Mouse (Mus musculus): ENCODE data around the gene Aaas. TPM values are rescaled to one million over a fixed set of nuclear protein-coding genes. Genes with fewer than 3 reads are reported as not detected.

Aaas gene
- polyA plus RNA-seq (2015; fragmentation: Nextera tagmentation; extraction: Ambion mirVana) = 37.1 and 42.2 TPM in 2 replicates

- H3K4me2 ChIP-seq (ENCODE audit: low read length) = peak within 1 kb of the TSS; percentile 93
- H3K4me1 ChIP-seq (replicated peaks; ENCODE audit: insufficient read depth, low read length) = no peaks in the 10 kb centered on the region; the same call in none of the 2 replicates
- DNase-seq (ENCODE audit: low spot score) (peak; percentile 98), ATAC-seq (replicated peaks; ENCODE audit: low FRiP score, low read depth) (peak; percentile 86)
- H3K27me3 ChIP-seq (ENCODE audit: insufficient read depth, low read length) = no peaks in the 10 kb centered on the region
- WGBS = under 1% methylated on average over 56 of the region's 56 CpGs
- H3K27ac ChIP-seq = peak within 1 kb of the TSS; percentile 79
- TF ChIP-seq CTCF (IDR thresholded peaks at IDR 0.05; ENCODE audit: low read depth) = peak; percentile 93
- peak within 1 kb of the TSS; percentile 77 for H3K9ac ChIP-seq (ENCODE audit: low read depth, low read length)
- peak within 1 kb of the TSS; percentile 83 for H3K4me3 ChIP-seq (replicated peaks; ENCODE audit: low read depth, low read length)
- H3K9me3 ChIP-seq (replicated peaks; ENCODE audit: low read length) = no peaks in the 10 kb centered on the region
- 0 out of 2 replicates have a peak, but pooled peaks cover 4% of the 10 kb centered on the region for H3K36me3 ChIP-seq (ENCODE audit: insufficient read depth, low read length)
These were observed at the start of gene Aaas for GRCm38 (mm10) chr15:102350138-102350941. Gene Aaas (minus strand): TSS chr15:102350771.

DNA sequence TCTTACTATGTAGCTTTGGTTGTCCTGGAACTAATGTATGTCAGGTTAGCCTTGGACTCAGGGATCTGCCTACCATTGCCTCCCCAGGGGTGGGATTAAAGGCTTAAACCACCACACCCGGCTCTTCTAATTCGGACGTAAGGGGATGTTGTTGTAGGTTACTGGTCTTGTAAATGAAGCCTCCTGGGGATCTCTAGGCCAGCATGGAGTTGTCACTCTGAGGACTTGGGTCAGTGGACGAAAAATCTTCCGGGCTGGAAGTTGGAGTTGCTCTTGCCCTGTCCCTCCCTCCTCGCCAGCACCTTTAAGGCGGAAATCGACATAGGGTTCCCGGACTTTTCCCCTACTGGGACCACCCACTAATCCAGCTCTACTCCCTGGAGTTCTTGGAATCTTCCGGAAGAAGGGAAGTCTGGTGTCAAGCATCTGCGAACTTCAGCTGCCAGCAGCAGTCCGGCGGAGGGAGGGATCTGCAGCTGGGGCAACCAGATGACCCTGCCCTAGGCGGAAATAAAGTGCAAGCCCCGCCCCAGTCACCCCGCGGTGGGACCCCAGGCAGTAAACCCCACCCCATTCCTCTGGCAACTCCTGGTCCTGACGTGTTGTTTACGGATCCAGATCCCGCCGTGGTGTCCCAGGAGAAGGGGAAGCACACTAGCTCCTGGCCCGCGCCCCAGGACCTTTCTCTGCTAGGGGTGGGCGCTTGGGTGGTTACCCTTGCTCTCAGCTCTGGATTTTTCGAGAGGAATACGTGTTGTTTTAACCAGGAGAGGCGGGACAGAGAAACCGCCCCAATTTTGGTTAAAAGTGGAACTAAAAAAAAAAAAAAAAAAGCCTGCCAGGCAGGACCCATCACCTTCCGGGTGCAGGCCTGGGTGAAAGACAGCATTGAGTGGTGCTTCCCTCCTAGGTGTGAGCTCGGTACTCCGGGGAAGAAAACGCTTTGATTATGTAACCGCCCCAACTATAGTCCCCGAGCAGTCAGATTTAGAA, 49.0 kb upstream of the Aaas start:
- Histone ChIP-seq H3K9me3 (replicated peaks; ENCODE audit: low read length) (no peaks in the 10 kb centered on the region), H3K36me3 (ENCODE audit: insufficient read depth, low read length) (no peaks in the 10 kb centered on the region), H3K27me3 (ENCODE audit: insufficient read depth, low read length) (no peaks in the 10 kb centered on the region), H3K9ac (ENCODE audit: low read depth, low read length) (peak overlapping the region; percentile 68), H3K27ac (peak overlapping the region; percentile 98), H3K4me1 (replicated peaks; ENCODE audit: insufficient read depth, low read length) (peaks cover 16% of the 10 kb centered on the region; the same call in 1 of the 2 replicates), H3K4me3 (replicated peaks; ENCODE audit: low read depth, low read length) (peak overlapping the region; percentile 31), H3K4me2 (ENCODE audit: low read length) (peak overlapping the region; percentile 72)
- peak; percentile 97 for DNase-seq (ENCODE audit: low spot score)
- TF ChIP-seq CTCF (IDR thresholded peaks at IDR 0.05; ENCODE audit: low read depth) = no peak
- peak; percentile 84 for ATAC-seq (replicated peaks; ENCODE audit: low FRiP score, low read depth)
- 3% methylated on average over 34 of the region's 34 CpGs for WGBS

DNA sequence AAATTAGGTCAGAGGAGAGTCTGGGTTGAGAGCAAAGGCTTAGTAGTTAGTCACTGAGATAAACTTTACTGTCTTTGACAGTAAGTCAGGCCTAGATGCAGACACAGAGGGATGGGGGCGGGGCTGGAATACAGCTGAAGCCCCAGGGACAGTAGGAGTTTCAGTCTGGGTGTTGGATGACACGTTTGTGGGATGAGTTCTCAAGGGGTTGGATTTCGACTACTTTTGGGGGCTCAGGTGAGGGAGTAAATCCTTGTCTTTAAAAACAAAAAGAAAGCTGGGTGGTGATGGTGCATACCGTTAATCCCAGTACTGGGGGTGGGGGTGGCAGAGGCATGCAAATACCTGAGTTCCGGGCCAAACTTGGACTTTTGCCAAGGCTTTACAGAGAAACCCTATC, 48.1 kb upstream of the Aaas start:
- no peaks in the 10 kb centered on the region for H3K36me3 ChIP-seq (ENCODE audit: insufficient read depth, low read length)
- no peaks in the 10 kb centered on the region for H3K9me3 ChIP-seq (replicated peaks; ENCODE audit: low read length)
- H3K4me2 ChIP-seq (ENCODE audit: low read length) = peak overlapping the region; percentile 72
- WGBS = 18% methylated on average over 5 of the region's 5 CpGs
- peaks cover 20% of the 10 kb centered on the region; the same call in 1 of the 2 replicates for H3K4me1 ChIP-seq (replicated peaks; ENCODE audit: insufficient read depth, low read length)
- H3K27me3 ChIP-seq (ENCODE audit: insufficient read depth, low read length) = no peaks in the 10 kb centered on the region
- H3K27ac ChIP-seq = peak overlapping the region; percentile 98
- no peak overlapping the region for H3K4me3 ChIP-seq (replicated peaks; ENCODE audit: low read depth, low read length)
- DNase-seq (ENCODE audit: low spot score) (peak; percentile 74), ATAC-seq (replicated peaks; ENCODE audit: low FRiP score, low read depth) (no peak)
- no peak for TF ChIP-seq CTCF (IDR thresholded peaks at IDR 0.05; ENCODE audit: low read depth)
- H3K9ac ChIP-seq (ENCODE audit: low read depth, low read length) = 0 out of 2 replicates have a peak overlapping the region, but pooled peaks have one; percentile 68

DNA sequence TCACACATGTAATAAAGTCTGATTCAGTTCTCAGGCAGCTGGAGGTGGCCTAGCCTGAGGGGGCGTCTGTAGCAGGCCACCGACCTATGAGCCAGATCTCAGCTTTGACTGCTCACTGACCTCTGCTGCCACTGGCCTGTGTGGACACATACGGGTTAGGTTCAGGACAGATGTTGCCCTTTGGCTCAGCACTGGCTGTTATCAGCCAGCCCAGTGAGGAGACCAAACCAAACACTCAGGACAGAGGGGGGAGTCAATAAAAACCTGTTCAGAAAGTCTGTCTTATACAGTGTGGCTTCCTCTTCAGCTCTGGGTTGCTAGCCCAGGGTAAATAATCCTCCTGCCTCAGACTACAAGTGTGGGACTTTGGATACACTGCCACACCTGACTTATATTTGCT, 44.5 kb upstream of the Aaas start:
- Histone ChIP-seq H3K27me3 (ENCODE audit: insufficient read depth, low read length) (no peaks in the 10 kb centered on the region), H3K27ac (peak overlapping the region; percentile 36; the same call in 1 of the 2 replicates), H3K4me3 (replicated peaks; ENCODE audit: low read depth, low read length) (no peak overlapping the region), H3K4me2 (ENCODE audit: low read length) (no peak overlapping the region), H3K9me3 (replicated peaks; ENCODE audit: low read length) (no peaks in the 10 kb centered on the region), H3K4me1 (replicated peaks; ENCODE audit: insufficient read depth, low read length) (peaks cover 23% of the 10 kb centered on the region; the same call in 1 of the 2 replicates), H3K36me3 (ENCODE audit: insufficient read depth, low read length) (no peaks in the 10 kb centered on the region), H3K9ac (ENCODE audit: low read depth, low read length) (no peak overlapping the region)
- peak; percentile 22; the same call in 1 of the 2 replicates for ATAC-seq (replicated peaks; ENCODE audit: low FRiP score, low read depth)
- WGBS = 13% methylated on average over 3 of the region's 3 CpGs
- DNase-seq (ENCODE audit: low spot score) = peak; percentile 32
- TF ChIP-seq CTCF (IDR thresholded peaks at IDR 0.05; ENCODE audit: low read depth) = no peak

DNA sequence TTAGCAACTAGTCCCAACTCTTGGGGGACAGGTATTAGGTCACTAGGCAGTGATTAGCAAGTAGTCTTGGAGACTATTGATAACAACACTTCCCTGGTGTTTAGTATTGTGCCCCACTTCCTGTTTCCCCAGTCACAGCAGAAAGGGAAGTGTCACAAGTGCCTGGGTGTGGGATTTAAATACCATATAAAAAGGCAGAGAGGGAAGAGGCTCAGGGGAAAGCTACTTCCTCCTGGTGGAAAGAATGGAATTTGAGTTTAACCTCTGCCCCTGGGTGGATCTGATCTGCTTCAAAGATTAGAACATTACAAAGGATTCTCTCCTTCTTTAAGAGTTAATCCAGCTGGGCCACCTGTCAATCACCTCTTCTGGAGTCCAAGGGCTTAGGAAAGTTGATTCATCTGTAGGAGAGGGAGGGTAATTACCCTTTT, 43.0 kb upstream of the Aaas start:
- Histone ChIP-seq H3K27me3 (ENCODE audit: insufficient read depth, low read length) (no peaks in the 10 kb centered on the region), H3K27ac (peak overlapping the region; percentile 73), H3K9me3 (replicated peaks; ENCODE audit: low read length) (no peaks in the 10 kb centered on the region), H3K9ac (ENCODE audit: low read depth, low read length) (no peak overlapping the region), H3K4me3 (replicated peaks; ENCODE audit: low read depth, low read length) (no peak overlapping the region), H3K4me2 (ENCODE audit: low read length) (no peak overlapping the region), H3K4me1 (replicated peaks; ENCODE audit: insufficient read depth, low read length) (peaks cover 16% of the 10 kb centered on the region; the same call in 1 of the 2 replicates), H3K36me3 (ENCODE audit: insufficient read depth, low read length) (no peaks in the 10 kb centered on the region)
- ATAC-seq (replicated peaks; ENCODE audit: low FRiP score, low read depth) = no peak
- no peak for TF ChIP-seq CTCF (IDR thresholded peaks at IDR 0.05; ENCODE audit: low read depth)
- peak; percentile 56 for DNase-seq (ENCODE audit: low spot score)

- no peaks in the 10 kb centered on the region for H3K9me3 ChIP-seq (replicated peaks; ENCODE audit: low read length)
- H3K4me2 ChIP-seq (ENCODE audit: low read length) = no peak overlapping the region
- 55% methylated on average over 2 of the region's 2 CpGs for WGBS
- H3K4me3 ChIP-seq (replicated peaks; ENCODE audit: low read depth, low read length) = no peak overlapping the region
- no peaks in the 10 kb centered on the region for H3K36me3 ChIP-seq (ENCODE audit: insufficient read depth, low read length)
- DNase-seq (ENCODE audit: low spot score) (no peak), ATAC-seq (replicated peaks; ENCODE audit: low FRiP score, low read depth) (no peak)
- H3K27me3 ChIP-seq (ENCODE audit: insufficient read depth, low read length) = no peaks in the 10 kb centered on the region
- 0 out of 2 replicates have a peak, but pooled peaks cover 13% of the 10 kb centered on the region for H3K4me1 ChIP-seq (replicated peaks; ENCODE audit: insufficient read depth, low read length)
- TF ChIP-seq CTCF (IDR thresholded peaks at IDR 0.05; ENCODE audit: low read depth) = no peak
- H3K27ac ChIP-seq = no peak overlapping the region
- no peak overlapping the region for H3K9ac ChIP-seq (ENCODE audit: low read depth, low read length)
These were observed 41.9 kb upstream of the Aaas start for GRCm38 (mm10) chr15:102392520-102392919.
